Comparison of ENCODE assay signal across 8 mouse cellular contexts in genomic region chr5:142400181-142400883, GRCm38 (mm10). TPM values are rescaled to one million over a fixed set of nuclear protein-coding genes. Genes with fewer than 3 reads are reported as not detected.
DNase-seq lines count a peak whose midpoint lies in the region; ATAC-seq and TF ChIP-seq lines count a peak whose summit lies in the region.

No protein-coding gene starts in this region.

- peaks cover 33% of the 10 kb centered on the region for H3K79me2 ChIP-seq in myocyte (ENCODE audit: control insufficient read depth, insufficient read depth)

- H3K4me2 ChIP-seq in heart, embryonic 13.5 days: peak overlapping the region; percentile 93
- H3K4me2 ChIP-seq in limb, embryonic 12.5 days: peak overlapping the region; percentile 92
- H3K4me2 ChIP-seq in myocyte (ENCODE audit: low read depth): peak overlapping the region; percentile 100

- H3K4me1 ChIP-seq in heart, embryonic 13.5 days: peaks cover 41% of the 10 kb centered on the region
- H3K4me1 ChIP-seq in limb, embryonic 12.5 days (replicated peaks): peaks cover 46% of the 10 kb centered on the region

- H3K9ac ChIP-seq in heart, embryonic 13.5 days: peak overlapping the region; percentile 99
- H3K9ac ChIP-seq in limb, embryonic 12.5 days (replicated peaks): 0 out of 2 replicates have a peak overlapping the region, but pooled peaks have one; percentile 94

- DNase-seq in kidney, adult 18-20 months: peak; percentile 47
- no peak for DNase-seq in kidney, adult 9 months
- DNase-seq in c-Kit-positive CD71-positive TER-119-negative erythroid progenitor cells, embryonic 14.5 days (ENCODE audit: low read depth): peak; percentile 61
- no peak for DNase-seq in urinary bladder, adult 2 months (ENCODE audit: low spot score)
- no peak for DNase-seq in frontal cortex, postnatal 36 days (ENCODE audit: low spot score in 2 of 2)

- no peak for TF ChIP-seq POLR2A in myocyte (IDR thresholded peaks at IDR 0.05; ENCODE audit: insufficient read length, low read depth)

- H3K9me3 ChIP-seq in heart, embryonic 13.5 days: no peaks in the 10 kb centered on the region
- no peaks in the 10 kb centered on the region for H3K9me3 ChIP-seq in limb, embryonic 12.5 days

- 20% methylated on average over 17 of the region's 17 CpGs for WGBS in heart, embryonic 13.5 days
- WGBS in limb, embryonic 12.5 days: 25% methylated on average over 17 of the region's 17 CpGs

- peaks cover 6% of the 10 kb centered on the region for H3K36me3 ChIP-seq in heart, embryonic 13.5 days
- H3K36me3 ChIP-seq in limb, embryonic 12.5 days: peaks cover 10% of the 10 kb centered on the region; the same call in 1 of the 2 replicates
- H3K36me3 ChIP-seq in myocyte (ENCODE audit: control insufficient read depth, insufficient read depth): no peaks in the 10 kb centered on the region

- H3K27ac ChIP-seq in heart, embryonic 13.5 days (replicated peaks): peak overlapping the region; percentile 93; the same call in 1 of the 2 replicates
- H3K27ac ChIP-seq in limb, embryonic 12.5 days: no peak overlapping the region

- H3K4me3 ChIP-seq in heart, embryonic 13.5 days: peak overlapping the region; percentile 99
- H3K4me3 ChIP-seq in limb, embryonic 12.5 days (replicated peaks): peak overlapping the region; percentile 96
- peak overlapping the region; percentile 77 for H3K4me3 ChIP-seq in myocyte

- H3ac ChIP-seq in myocyte (ENCODE audit: control insufficient read depth, insufficient read length): no peak overlapping the region

- H3K27me3 ChIP-seq in heart, embryonic 13.5 days (replicated peaks): no peaks in the 10 kb centered on the region
- H3K27me3 ChIP-seq in limb, embryonic 12.5 days: no peaks in the 10 kb centered on the region
- no peaks in the 10 kb centered on the region for H3K27me3 ChIP-seq in myocyte (ENCODE audit: control insufficient read depth, insufficient read depth, insufficient read length)

- ATAC-seq in heart, embryonic 13.5 days (ENCODE audit: extremely low read depth, insufficient number of reproducible peaks, low FRiP score, low TSS enrichment): no peak
- ATAC-seq in limb, embryonic 12.5 days (ENCODE audit: insufficient number of reproducible peaks, insufficient read depth, low FRiP score, low TSS enrichment, low read depth): no peak

TF ChIP-seq in myocyte, 11 proteins besides CTCF, POLR2A, EP300 and RAD21:
- TF ChIP-seq USF1 (IDR thresholded peaks at IDR 0.05; ENCODE audit: low read depth) (no peak), CEBPB (IDR thresholded peaks at IDR 0.05; ENCODE audit: insufficient read depth, poor library complexity, severe bottlenecking) (no peak), E2F4 (IDR thresholded peaks at IDR 0.05; ENCODE audit: insufficient read depth) (no peak), TCF12 (IDR thresholded peaks at IDR 0.05; ENCODE audit: insufficient read depth, poor library complexity, severe bottlenecking) (no peak), MYOD1 (IDR thresholded peaks at IDR 0.05; ENCODE audit: control insufficient read depth in 1 of 3, insufficient read length in 2 of 3, low read depth in 2 of 3) (no peak), TCF3 (IDR thresholded peaks at IDR 0.05; ENCODE audit: insufficient read length, low read depth) (no peak), REST (IDR thresholded peaks at IDR 0.05; ENCODE audit: insufficient read depth, insufficient read length) (no peak), MAX (IDR thresholded peaks at IDR 0.05; ENCODE audit: low read depth) (no peak), MYOG (IDR thresholded peaks at IDR 0.05; ENCODE audit: control insufficient read depth in 1 of 3, insufficient read depth in 1 of 3, insufficient read length in 2 of 3, low read depth in 2 of 3) (no peak), SRF (IDR thresholded peaks at IDR 0.05; ENCODE audit: control insufficient read depth, insufficient read length, low read depth) (no peak), POLR2AphosphoS2 (IDR thresholded peaks at IDR 0.05; ENCODE audit: insufficient read length, low read depth) (no peak)

RNA-seq across cellular contexts. Expression of gene Foxk1, which starts 1.0 kb away (rescaled TPM):
- 3.4 and 4.3 TPM in 2 replicates for polyA plus RNA-seq in heart, embryonic 13.5 days (2015; fragmentation: Nextera tagmentation; extraction: Ambion mirVana)
- 6.4 and 7.0 TPM in 2 replicates for polyA plus RNA-seq in limb, embryonic 12.5 days (2016; fragmentation: Nextera tagmentation; extraction: Ambion mirVana)
- 10.4 TPM for polyA plus RNA-seq in myocyte (2012; fragmentation: generic; extraction: Trizol)
- polyA plus RNA-seq in urinary bladder, adult 2 months (2012; rRNA removed): 13.8 and 21.3 TPM in 2 replicates

Comparison
In these comparisons a context has a peak if more than half of its experiments do, and no peak if none do; other contexts are left out.
1. DNase-seq: peak in kidney, adult 18-20 months (single experiment) and c-Kit-positive CD71-positive TER-119-negative erythroid progenitor cells, embryonic 14.5 days (single experiment); none in kidney, adult 9 months (single experiment), urinary bladder, adult 2 months (single experiment) and frontal cortex, postnatal 36 days (0 of 2).
2. Peak in every context shown above with its lines, with median percentiles within 50 percentile points of each other: H3K4me2 ChIP-seq and H3K4me3 ChIP-seq.